Mouse (Mus musculus) adipocyte (in vitro differentiated cells): ENCODE results near the gene Fzd9.

Source experiments
- DNase-seq: peaks from one replicate; pipeline ENCODE4 v3.0.0-alpha.2; 2016; ENCODE audit warnings: low spot score

The Fzd9 gene

GRCm38 (mm10) chr5:135251079-135251454 lies at the start of gene Fzd9:
Fzd9 (minus strand) TSS chr5:135251230.
- DNase-seq, result no peak

DNA sequence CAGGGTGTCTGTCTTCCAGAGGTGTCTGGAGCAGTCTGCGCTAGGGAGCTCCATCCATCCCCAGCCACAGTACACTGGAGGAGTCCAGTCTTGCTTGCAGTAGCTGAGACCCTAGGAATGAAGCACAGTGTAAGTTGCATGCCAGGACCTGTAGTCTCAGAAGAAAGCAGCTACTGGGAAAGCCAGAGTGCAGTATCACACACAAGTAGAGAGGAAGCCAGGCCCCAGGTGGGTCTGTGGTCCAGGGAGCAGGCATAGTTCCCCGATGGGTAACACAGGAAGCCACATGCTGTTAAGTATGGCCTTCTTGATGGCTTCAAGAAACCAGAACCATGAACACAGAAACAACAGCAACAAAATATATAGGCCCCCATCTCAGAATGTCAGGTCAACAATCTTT lies 41.0 kb upstream of the Fzd9 start:
- DNase-seq, result no peak

- no peak for DNase-seq
These were observed 40.2 kb upstream of the Fzd9 start for GRCm38 (mm10) chr5:135291193-135291592.

DNA sequence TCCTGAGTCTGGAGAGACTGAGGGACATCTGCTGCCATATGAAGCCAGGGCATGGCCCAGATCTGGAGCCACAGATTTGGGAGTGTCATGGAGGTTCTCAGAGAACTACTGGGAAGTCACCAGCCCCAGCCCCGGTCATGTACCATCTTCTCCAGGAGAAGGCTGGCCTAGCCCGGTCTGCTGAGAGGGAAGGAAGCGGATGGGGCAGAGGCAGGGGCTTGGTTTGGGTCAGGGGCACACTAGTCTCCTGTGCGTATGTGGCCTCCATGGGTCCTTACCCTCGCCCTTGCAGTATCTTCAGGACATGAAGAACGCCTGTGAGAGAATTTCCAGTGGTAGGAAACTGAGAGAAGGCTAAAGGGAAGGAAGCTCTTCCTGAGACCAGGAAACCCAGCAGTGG lies 39.7 kb upstream of the Fzd9 start:
- no peak for DNase-seq

DNA sequence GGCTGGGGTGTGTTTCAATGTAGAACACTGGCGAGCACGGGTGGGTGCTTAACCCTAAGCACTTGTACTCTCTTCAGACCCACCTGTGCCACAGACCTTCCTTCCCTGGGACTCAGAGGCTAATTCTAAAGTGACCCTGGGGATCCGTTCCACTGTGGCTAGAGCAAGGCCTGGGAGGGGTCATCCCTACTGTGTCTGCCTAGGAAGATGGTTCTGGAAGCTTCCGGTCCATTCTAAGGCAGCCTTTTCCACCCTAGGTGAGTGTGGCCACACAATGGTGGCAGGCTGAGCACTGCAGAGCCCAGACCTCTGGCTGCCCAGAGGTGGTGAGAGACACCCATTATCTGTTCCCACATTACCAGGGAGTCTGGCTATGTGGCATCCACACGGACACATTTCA lies 35.9 kb upstream of the Fzd9 start:
- no peak for DNase-seq

DNA sequence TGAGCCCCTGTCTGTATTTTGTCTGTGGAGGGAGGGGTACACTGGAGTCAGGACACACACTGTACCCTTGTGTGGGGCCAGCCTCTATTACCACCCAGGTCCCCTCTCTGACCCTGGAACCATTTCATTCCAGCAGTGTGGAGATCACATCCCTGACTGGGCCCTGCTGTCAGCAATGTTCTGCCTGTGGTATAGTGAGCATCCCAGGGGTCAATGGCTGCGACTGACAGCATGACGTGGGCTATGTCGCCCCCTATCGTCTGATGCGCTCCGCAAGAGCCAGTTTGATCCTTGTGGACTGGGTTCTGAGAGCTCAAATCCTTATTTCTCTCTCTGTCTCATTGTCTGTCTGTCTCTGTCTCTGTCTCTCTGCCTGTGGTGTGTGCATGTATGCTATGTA lies 35.2 kb upstream of the Fzd9 start:
- DNase-seq, result peak; percentile 75

DNA sequence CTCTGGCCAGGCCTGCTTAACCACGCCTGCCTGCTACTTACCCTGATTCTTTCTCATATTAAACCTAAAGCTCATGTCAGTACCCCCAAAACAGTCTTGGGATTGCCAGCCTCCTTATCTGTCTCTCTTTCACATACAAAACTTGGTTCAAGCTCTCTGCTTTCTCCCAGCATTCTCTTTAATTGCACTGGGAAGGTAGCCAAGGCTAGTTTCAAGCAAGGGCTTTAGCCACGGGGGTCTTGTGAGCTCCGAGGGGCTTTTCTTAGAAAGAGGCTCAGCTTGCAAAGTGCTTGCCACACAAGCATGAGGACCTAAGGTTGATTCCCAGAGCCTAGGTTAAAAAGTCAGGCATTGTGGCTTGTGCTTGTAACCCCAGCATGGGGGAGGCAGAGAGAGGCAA lies 34.2 kb upstream of the Fzd9 start:
- DNase-seq, result no peak

GRCm38 (mm10) chr5:135280226-135280625 lies 29.2 kb upstream of the Fzd9 start:
- DNase-seq, result no peak

GRCm38 (mm10) chr5:135276597-135276996 lies 25.6 kb upstream of the Fzd9 start:
- DNase-seq, result no peak

DNA sequence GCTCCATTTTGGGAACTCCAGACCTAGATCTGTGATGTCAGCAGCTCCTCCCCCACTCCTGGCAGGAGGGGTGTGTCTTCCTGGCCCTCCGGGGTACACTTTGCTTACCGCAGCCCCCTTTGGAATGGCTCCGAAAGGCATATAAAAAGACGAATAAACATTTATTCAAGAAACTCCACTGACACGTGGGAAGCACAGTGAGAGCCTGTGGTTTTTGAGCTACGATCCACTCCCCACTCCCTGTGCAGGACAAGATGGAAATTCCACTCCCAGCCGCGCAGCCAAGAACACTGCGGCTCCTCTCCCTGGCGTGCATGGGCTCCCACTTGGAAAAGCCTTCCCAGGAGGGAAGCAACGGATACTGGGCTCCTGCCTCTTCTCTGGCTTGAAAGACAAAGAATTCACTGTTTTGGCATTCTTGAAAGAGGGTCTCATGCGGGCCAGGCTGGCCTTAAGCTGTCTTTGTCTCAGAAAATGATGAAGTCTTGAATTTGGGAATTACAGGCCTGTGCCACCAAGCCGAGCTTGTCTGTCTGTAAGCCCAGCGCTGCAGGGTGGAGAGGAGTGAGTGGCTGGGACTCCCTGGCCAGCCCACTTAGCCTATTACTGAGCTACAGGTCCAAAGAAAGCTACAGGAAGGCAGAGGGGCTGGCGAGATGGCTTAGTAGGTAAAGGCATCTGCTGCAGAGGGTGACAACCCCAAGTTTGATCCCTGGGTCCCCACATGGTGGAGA lies 23.8 kb upstream of the Fzd9 start:
- DNase-seq, result no peak

DNA sequence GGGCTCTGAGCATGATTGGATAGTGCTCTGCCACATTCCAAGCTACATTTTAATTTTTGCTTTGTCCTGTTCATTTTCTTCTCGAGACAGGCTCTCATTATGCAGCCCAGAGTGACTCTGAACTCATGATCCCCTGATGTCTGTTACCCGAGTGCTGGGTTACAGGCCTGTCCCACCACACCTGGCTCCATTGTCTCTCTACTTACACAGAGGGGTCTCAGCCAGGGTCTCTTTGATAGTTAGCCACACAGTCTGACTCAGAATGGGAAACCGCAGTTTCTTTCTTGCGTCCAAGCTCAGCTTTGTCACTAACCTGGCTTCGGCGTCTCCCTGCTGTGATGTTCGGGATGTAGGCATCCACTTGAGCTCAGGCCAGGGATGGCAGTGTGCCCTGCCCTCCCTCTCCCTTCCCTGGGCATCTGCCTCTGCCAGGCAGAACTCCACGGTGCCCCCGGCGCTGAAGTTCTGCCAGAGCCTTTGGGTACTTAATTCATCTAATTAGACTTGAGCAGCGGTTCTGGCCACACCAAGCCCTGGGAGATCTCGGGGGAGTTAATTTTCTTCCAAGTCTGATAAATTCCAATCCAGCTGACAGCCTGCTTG lies 20.6 kb upstream of the Fzd9 start:
- DNase-seq, result no peak

DNA sequence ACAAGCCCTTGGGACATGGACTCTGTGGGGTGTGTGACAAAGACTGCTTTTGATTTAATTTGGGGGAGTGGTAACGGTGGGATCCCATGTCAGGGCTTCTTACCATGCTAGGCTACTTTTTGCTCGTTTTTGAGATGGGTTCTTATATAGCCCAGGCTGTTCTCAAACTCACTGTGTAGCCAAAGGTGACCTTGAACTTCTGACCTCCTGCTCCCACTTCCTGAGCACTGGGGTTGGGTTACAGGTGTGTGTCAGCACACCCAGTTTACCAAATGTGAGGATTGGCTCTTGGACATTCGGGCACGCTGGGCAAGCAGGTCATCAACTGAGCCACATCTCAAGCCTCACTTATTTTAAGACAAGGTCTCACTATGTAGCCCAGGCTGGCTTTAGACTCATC lies 19.3 kb upstream of the Fzd9 start:
- no peak for DNase-seq

DNA sequence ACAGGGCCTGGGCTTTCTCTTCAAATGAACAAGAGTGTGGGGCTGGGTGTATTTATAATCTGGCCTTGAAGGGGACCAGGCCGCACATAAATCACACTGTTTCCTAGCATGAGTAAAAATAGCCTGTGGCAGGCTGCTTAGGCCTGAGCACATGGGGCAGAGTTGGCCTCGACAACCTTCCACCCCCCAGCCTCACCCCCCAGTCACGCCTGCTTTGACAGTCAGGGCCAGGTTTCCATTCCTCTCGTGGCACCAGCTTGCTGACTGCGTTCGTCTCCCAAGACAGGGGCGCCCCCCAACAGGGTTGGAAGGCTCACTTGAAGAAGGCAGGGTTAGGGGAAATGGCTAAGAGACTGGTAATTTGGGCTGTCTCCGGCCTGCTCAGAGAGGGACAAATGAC lies 18.4 kb upstream of the Fzd9 start:
- DNase-seq, result no peak

DNA sequence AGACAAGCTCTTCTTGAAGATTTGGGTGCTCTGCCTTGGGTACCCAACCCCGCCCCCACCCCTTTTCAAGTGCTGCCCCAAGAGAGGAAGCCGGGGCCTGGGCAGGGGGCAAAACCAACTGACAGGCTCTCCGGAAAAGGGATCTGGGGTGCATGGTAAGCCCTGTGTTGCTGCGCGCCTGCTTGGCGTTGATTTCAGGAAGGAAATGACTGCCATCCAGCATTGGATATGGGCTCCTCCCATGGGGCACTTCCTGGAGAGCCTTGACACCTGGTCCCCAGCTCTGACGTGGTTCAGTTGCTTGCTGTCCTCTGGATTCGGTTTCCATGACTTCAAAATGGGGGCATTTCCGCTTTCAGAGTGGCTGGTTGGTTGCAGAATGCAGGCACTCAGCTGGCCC lies 13.5 kb upstream of the Fzd9 start:
- DNase-seq, result no peak

DNA sequence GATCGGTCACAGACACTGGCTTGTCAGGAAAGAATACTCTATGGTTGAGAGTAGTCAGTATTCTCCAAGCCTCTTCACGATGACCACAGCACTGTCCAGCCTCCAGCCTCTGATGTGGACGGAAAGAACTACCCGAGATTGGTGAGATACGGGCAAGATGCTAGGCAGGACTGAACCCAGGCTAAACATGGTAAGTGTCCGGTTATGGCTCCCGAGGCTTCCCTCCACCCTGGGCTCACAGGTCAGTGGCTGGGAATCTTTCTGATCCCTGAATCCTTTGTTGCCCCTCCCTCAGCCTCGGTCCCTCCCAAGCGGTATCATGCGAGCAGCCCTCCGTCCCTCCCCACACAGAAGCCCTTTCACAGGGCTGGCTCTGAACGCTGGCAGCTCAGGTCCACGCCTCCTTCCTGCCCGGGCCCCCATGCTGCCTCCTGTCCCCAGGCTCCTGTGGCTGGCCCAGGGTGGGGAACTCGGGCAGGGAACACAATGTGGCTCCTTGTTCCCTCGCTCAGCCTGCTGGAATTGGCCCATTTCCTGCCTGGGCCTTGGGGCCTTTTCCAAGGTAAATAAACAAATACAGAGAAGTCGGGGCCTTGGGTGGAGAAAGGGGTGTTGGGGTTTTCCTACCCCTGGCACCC lies 13.0 kb upstream of the Fzd9 start:
- DNase-seq, result peak; percentile 16

DNA sequence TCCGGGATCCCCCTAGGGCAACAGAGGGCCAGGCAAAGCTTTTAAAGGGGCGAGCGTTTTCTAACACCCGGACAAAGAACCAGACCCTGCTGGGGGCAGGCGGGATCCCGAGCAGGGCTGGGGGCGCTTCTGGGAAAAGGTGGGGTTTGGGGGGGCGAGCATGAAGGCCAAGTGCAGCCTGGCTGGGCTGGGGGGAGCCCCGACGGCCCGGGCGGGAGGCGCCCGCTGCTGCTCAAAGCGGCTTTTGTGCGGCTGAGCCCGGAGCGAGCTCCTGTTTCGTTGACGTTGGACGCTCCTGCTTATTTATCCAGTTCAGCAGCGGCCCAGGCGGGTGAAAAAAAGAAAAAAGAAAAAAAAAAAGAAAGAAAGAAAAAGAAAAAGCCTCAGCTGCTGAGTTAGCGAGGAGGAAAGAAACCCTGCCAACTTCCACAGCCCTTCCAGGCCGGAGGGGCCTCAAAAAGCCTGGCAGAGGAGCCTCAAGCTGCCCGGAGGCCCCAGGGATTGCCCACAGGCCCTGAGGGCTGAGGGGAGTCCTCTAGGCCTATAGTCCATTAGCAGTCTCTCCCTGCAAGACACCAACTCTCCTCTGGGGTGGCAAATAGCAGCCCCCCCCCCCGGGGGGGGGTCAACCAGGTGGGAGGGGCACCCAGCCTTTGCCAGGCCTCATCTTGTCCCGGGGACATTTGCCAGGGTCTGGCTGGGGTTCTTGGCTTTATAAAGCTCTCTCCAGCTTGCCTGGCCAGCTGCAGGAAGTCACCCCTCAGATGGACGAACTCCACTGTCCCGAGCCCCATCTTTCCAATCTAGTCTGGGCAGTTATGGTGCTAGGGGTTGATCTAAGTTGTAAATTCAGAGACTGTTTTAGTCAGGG lies 7.5 kb upstream of the Fzd9 start:
- DNase-seq, result peak; percentile 7

GRCm38 (mm10) chr5:135257559-135257958 lies 6.5 kb upstream of the Fzd9 start:
- DNase-seq, result no peak

DNA sequence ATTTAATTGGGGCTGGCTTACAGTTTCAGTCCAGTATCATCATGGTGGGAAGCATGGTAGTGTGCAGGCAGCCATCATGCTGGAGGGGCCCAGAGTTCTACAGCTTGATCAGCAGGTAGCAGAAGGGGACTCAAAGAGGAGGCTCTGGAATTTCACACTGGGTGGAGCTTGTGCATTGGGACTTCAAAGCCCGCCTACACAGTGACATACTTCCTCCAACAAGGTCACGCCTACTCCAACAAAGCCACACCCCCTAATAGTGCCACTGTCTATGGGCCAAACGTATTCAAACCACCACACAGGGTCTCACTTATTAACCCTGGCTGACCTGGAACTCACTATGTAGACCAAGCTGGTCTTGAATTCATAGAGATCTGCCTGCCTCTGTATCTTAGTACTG lies 5.1 kb upstream of the Fzd9 start:
- no peak for DNase-seq

- DNase-seq, result no peak
These were observed 2.8 kb upstream of the Fzd9 start for GRCm38 (mm10) chr5:135253741-135254401.

GRCm38 (mm10) chr5:135250186-135251078 lies 598 bp downstream of the Fzd9 start:
- no peak for DNase-seq
